Mouse (Mus musculus): ENCODE measurements around the gene Pigr. TPM values are rescaled to one million over a fixed set of nuclear protein-coding genes. Genes with fewer than 3 reads are reported as not detected.

The Pigr gene
- 28.2 TPM for polyA plus RNA-seq (2014; fragmentation: Illumina TruSeq; extraction: RNeasy Lipid Tissue Mini Kit (QIAGEN cat#74804); ENCODE audit: low read depth, low replicate concordance)

DNA sequence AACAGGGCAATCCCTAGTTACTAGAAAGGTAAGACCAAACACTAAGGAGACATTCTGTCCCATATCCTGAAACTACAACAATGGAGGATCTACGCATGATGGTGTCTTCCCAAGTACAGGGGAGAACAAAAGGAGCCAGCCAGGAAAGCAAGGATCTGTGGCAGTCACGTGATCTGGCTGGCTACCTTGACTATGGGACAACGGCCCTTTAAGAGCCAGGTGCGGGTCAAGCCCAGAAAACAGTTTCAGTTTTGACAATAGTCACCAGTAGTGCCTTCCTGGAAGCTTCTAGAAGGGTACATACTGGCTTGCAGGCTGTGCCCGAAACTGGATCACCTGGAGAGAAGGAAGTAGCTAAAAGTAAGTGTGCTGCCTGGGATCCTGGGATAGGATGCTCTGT, at the start of gene Pigr:
Pigr (plus strand) TSS at position 237 of the 400 bp plus-strand sequence.

DNA sequence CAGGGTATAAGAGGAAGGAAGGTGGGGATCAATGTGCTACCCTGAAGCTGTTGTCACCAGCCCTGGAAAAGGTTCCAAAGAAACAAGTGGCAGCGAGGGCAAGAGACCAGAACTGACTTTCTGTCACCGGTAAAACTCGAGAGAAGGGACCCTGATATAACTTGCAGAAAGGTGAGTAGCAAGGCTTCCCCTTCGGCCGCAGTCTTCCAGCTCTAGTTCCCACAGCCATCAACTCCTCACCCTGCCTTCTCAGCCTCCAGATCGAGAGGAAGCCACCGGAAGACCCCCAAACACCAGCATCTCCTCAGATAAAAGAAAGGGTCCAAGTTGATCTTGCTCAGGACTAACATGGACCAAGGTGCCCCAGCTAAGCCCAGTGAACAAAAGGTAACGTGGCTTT, 25.9 kb upstream of the Pigr start, which contains the start of gene Fcamr:
Fcamr (plus strand) TSS at position 301 of the 400 bp plus-strand sequence.

DNA sequence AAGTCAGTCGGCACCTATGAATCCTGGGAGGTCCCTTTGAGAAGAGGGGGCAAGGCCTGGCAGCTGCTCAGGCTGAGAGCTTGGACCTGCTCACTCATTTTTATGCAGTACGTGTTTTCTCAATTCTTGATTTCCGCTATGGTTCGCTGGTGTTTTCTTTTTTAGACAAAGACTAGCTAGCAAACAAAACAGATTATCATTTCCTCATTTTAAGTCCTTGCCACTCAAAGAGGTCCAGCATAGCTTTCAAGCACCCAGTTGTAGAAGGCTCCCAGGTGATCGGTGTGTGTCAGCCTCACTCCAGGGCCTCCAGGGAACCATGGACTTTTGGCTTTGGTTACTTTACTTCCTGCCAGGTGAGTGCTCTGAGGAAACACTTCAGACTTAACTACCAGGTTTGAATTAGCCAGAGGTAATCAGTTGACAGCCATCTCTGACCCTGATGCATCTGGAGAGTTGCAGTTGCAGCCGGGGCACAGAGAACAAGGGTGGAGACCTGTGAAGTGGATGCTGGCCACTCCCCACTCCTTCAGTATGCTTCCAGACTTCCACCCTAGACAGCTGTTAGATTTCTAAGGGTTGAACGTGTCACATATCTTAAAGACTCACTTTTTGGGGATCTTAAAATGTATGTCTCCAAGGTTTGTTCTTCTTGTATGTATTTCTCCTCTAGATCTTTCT, 39.2 kb downstream of the Pigr start, which contains the start of gene Fcmr:
Fcmr (plus strand) TSS at position 129 of the 681 bp plus-strand sequence.

DNA sequence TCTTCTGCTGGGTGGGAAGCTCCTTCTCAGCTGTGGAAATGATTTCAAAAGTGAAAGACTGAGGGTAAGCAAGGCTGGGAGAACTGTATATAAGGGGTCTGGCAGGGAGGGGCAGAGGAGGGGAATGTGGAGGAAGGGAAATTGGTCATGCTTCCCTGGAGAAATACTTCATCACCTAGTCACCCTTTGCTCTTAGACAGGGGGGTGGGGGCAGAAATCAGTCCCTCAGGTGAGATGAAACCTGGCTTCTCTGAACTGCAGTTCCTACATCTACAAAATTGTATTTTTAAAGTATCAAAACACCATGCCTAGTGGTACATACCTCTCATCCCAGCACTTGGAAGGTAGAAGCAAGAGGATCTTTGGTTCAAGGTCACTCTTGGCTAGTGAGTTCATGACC, 60.9 kb downstream of the Pigr start, which contains the start of gene Il24:
Il24 (minus strand) TSS at position 101 of the 400 bp plus-strand sequence.

Other genes starting within 250 kb of the Pigr start
- gene Zp3r, start 197.1 kb upstream of the Pigr start, polyA plus RNA-seq (2014; fragmentation: Illumina TruSeq; extraction: RNeasy Lipid Tissue Mini Kit (QIAGEN cat#74804); ENCODE audit: low read depth, low replicate concordance), result not detected
- not detected for gene C4bp, start 165.1 kb upstream of the Pigr start, polyA plus RNA-seq (2014; fragmentation: Illumina TruSeq; extraction: RNeasy Lipid Tissue Mini Kit (QIAGEN cat#74804); ENCODE audit: low read depth, low replicate concordance)
- not detected for gene Gm29427, start 110.9 kb upstream of the Pigr start, polyA plus RNA-seq (2014; fragmentation: Illumina TruSeq; extraction: RNeasy Lipid Tissue Mini Kit (QIAGEN cat#74804); ENCODE audit: low read depth, low replicate concordance)
- gene Yod1, start 109.4 kb upstream of the Pigr start, polyA plus RNA-seq (2014; fragmentation: Illumina TruSeq; extraction: RNeasy Lipid Tissue Mini Kit (QIAGEN cat#74804); ENCODE audit: low read depth, low replicate concordance), result 11.8 TPM
- gene Pfkfb2, start 97.4 kb upstream of the Pigr start, polyA plus RNA-seq (2014; fragmentation: Illumina TruSeq; extraction: RNeasy Lipid Tissue Mini Kit (QIAGEN cat#74804); ENCODE audit: low read depth, low replicate concordance), result 19.6 TPM
- gene AA986860, start 94.7 kb upstream of the Pigr start, polyA plus RNA-seq (2014; fragmentation: Illumina TruSeq; extraction: RNeasy Lipid Tissue Mini Kit (QIAGEN cat#74804); ENCODE audit: low read depth, low replicate concordance), result 5.7 TPM
- 0.77 TPM for gene Fcamr, start 25.8 kb upstream of the Pigr start, polyA plus RNA-seq (2014; fragmentation: Illumina TruSeq; extraction: RNeasy Lipid Tissue Mini Kit (QIAGEN cat#74804); ENCODE audit: low read depth, low replicate concordance)
- gene Fcmr, start 39.0 kb downstream of the Pigr start, polyA plus RNA-seq (2014; fragmentation: Illumina TruSeq; extraction: RNeasy Lipid Tissue Mini Kit (QIAGEN cat#74804); ENCODE audit: low read depth, low replicate concordance), result 2.7 TPM
- not detected for gene Il24, start 60.8 kb downstream of the Pigr start, polyA plus RNA-seq (2014; fragmentation: Illumina TruSeq; extraction: RNeasy Lipid Tissue Mini Kit (QIAGEN cat#74804); ENCODE audit: low read depth, low replicate concordance)
- not detected for gene Il20, start 84.8 kb downstream of the Pigr start, polyA plus RNA-seq (2014; fragmentation: Illumina TruSeq; extraction: RNeasy Lipid Tissue Mini Kit (QIAGEN cat#74804); ENCODE audit: low read depth, low replicate concordance)
- not detected for gene Il19, start 113.4 kb downstream of the Pigr start, polyA plus RNA-seq (2014; fragmentation: Illumina TruSeq; extraction: RNeasy Lipid Tissue Mini Kit (QIAGEN cat#74804); ENCODE audit: low read depth, low replicate concordance)
- gene Il10, start 193.2 kb downstream of the Pigr start, polyA plus RNA-seq (2014; fragmentation: Illumina TruSeq; extraction: RNeasy Lipid Tissue Mini Kit (QIAGEN cat#74804); ENCODE audit: low read depth, low replicate concordance), result not detected

All from kidney, adult 10 weeks (tissue).